Mouse (Mus musculus) layer of hippocampus, postnatal 36 days (tissue): ENCODE measurements around the gene Jam3. TPM values are rescaled to one million over a fixed set of nuclear protein-coding genes. Genes with fewer than 3 reads are reported as not detected.

Experiments
- DNase-seq, 2 experiments: peaks; one replicate each; pipeline ENCODE4 v3.0.0; 2022
- total RNA-seq, 2 experiments: library from RNA; stranded (reverse); gene quantifications; 2 replicates each; pipeline ENCODE4 v1.2.3; 2021

Jam3 gene
- 10 to 100 TPM; 42.5 to 43.2 TPM for total RNA-seq

- peak; percentile 93 to 94 for DNase-seq
Measured at GRCm38 (mm10) chr9:27154763-27155530, at the start of gene Jam3. Jam3 (minus strand) TSS chr9:27155421.

DNA sequence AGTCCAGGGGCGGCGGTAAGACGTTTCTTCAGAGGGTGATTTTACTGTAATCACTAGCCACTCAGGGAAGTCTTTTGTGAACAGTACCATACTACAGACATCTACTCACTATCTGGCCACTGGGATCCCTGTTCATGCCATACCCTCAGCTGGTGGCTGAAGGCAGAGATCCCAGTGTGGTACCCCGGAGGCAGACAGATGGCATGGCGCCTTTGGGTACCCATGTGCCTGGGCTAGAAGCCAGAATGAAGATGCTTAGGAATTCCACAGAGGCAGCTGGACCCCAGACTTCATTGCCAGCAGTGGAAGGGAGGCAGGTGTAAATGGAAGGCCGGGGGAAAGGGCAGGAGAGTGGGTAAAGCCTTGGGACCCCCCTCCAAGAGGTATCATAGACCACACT is 49.0 kb upstream of the Jam3 start:
- DNase-seq: no peak

DNA sequence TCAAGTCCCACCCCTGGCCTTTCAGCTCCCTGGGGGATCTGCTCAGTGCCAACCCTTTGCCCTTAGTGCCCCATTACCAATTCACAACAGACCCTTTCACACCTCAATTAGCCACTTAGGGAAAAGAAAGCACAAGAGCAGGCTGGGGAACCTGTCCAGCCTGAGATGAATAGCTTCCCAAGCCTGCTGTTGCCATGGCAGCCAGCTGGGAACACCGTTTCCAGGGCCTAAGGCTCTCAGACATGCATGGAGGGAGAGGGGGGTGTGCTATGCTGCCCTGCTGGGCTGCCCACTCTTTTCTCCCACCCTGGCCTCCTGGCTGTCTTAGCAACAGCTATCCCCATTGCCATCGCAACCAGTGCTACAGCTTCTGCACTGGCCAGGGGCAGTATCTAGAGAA is 47.9 kb upstream of the Jam3 start:
- peak; percentile 42 to 70 for DNase-seq

DNA sequence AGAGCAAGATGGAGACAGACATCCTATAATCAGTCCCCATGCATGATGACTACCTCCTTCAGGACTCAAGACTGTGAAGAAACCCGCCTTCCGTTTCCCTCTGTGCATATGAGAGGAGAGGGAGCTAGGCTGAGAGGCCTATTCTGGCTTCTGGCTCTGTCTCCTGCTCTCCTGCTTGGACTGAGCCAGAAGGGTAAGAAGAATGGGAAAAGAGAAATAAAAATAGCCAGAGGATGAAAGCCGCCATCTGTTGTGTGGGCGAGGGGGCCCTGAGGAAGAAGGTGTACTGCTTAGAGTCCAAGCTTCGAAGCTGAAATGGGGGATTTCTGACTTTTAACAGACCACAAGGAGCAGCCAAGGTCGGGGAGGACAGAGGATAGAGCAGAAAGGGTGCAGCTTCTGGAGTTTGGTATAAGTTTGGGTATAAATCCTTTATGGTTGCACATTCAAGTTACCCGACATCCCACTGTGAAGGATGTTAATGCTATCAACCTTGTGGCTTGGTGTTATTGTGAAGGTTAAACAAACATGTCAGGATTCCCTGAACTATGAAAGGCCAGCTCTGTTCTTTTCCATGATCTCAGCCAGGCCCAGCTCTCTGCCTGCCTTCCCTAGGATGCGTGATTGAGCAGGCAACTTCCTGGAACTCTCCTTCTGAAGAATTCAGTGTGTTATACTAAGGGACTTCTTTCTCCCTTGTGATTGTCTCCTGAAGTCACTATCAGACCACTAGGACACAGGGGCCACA is 46.4 kb upstream of the Jam3 start:
- no peak for DNase-seq

DNA sequence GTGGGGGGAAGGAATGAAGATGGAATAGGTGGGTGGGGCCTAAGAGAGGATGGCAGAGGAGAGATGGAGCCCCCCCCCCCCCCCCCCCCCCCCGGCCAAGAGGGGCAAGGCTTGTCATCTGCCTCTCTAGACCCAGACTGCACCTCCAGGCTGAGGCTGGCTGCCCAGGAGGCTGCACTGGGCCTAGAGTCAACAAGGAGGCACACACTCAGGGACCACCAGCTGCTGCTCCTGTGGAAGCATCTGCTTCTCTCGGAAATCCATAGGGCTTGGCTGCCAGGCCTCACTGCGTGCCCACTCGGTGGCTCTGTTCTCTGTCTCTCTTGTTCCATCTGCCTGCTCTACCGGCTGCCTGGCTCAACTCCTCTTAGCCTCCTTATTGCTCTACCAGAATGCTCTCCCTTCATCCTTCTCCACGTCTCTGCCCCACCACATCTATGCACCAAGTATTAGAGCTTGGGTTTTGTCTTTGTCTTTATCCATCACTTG is 38.4 kb upstream of the Jam3 start:
- DNase-seq: peak; percentile 60 to 64

- DNase-seq: no peak
Measured at GRCm38 (mm10) chr9:27192761-27193591, 37.8 kb upstream of the Jam3 start.

GRCm38 (mm10) chr9:27192001-27192760 is 37.0 kb upstream of the Jam3 start:
- peak; percentile 80 to 82 for DNase-seq

GRCm38 (mm10) chr9:27191501-27191981 is 36.3 kb upstream of the Jam3 start:
- DNase-seq: peak; percentile 29 to 33

GRCm38 (mm10) chr9:27190461-27190860 is 35.2 kb upstream of the Jam3 start:
- DNase-seq: no peak

- no peak for DNase-seq
Measured at GRCm38 (mm10) chr9:27189306-27189705, 34.1 kb upstream of the Jam3 start.

- no peak for DNase-seq
Measured at GRCm38 (mm10) chr9:27188677-27189241, 33.5 kb upstream of the Jam3 start.

DNA sequence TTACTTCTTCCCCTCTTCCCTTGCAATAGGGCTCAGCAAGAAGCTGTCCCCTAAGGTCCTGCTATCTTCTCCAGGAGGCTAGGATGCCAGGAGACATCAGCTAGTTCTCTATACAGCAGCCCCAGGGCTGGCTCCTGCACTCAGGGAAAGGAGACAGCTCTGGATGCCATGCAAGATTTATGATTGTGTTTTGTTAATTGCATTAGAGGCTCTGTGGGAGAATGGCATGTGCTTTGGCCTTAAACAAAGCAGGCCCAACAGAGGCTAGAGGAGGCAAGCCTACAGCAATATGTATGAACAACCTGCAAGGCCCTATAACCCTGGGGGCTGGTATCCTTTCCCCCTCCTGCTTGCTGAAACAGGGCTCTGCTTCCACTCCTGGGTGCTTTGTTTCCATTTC is 30.6 kb upstream of the Jam3 start:
- DNase-seq: no peak

GRCm38 (mm10) chr9:27182087-27182486 is 26.9 kb upstream of the Jam3 start:
- DNase-seq: no peak

DNA sequence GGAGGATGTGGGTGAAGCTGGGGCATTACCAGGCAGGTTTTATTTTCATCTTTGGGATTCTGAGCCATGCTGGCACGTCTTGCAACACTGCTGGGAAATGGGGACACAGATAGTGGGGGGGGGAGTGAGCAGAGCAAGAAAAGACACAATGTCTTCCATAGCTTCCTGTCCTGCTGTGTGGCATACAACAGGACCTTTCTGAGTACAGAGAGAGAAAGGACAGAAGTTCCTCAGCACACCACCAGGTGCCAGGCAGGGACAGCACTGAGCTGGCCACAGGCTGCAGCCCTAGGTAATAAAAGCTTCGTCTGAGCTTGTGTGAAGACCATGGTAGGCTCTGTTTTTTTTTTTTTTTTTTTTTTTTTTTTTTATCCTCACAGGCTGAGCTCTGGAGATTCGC is 25.3 kb upstream of the Jam3 start:
- DNase-seq: no peak

DNA sequence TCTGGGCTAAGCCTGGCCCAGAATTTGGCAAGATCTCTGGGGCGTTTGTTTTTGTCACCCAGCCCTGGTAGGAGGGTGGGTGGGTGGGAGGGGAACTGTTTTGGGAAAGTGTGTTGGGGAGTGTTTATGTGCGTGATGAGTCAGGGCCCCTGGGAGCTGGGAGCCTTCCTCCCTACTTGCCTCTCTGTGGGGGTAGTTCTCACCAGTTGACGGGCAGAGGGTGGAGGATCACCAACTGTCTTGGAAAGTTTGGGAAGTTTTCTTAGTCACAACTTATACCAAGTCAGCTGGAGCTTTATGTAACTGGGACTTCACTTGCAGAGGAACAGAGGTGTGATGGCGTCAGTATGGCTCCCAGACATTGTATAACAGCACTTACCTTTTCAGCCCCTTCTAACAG is 23.7 kb upstream of the Jam3 start:
- DNase-seq: no peak

- peak; percentile 51 to 64 for DNase-seq
Measured at GRCm38 (mm10) chr9:27176154-27176553, 20.9 kb upstream of the Jam3 start.

- no peak for DNase-seq
Measured at GRCm38 (mm10) chr9:27175682-27176081, 20.5 kb upstream of the Jam3 start.

DNA sequence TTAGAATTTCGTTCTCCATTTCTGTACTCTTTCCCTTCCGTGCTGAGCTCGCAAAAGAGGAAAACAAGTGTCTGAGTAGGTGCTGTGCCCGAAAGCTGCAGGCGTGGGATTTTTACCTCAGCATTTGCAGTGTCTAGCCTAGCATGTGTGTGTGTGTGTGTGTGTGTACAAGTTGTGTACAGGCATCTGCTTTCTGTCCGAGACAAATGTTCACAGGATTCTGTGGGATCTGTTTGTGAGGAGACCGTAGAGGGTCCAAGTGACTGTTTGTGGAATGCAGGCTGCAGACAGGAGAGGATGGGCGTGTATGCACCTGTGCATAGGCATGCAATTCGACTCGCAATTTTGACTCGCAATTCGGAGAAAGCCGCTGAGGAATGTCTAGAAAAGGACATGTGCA is 20.0 kb upstream of the Jam3 start:
- DNase-seq: no peak

DNA sequence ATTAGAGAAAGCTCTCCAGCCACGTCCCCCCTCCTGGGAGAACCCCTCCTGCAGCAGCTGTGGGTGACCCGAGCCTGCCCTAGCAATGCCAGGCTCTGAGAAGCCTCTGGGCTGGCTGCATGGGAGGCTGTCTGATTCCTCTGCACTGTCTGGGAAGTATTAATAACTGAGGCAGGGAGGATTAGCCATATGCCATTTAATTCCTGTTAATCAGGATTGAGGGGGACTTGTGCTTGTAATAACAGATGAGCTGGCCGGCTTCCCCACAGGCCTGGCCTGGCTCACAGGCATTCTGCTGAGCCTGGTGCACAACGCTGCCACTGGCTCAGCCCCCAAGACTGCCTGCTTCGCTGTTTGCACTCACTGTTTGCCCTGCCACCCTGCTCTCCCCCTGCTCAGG is 18.9 kb upstream of the Jam3 start:
- peak; percentile 64 to 75 for DNase-seq

- no peak for DNase-seq
Measured at GRCm38 (mm10) chr9:27173646-27174045, 18.4 kb upstream of the Jam3 start.

- DNase-seq: no peak
Measured at GRCm38 (mm10) chr9:27172839-27173238, 17.6 kb upstream of the Jam3 start.

GRCm38 (mm10) chr9:27170726-27171125 is 15.5 kb upstream of the Jam3 start:
- no peak for DNase-seq
